Mouse (Mus musculus) C2C12 (cell line): ENCODE data around the gene Ece1.

ENCODE experiments used
- CEBPB ChIP-seq: IDR thresholded peaks from one replicate; pipeline ENCODE4 v1.6.1; 2011; ENCODE audit warnings: low read depth, mild to moderate bottlenecking, control low read depth, moderate library complexity
- CTCF ChIP-seq: IDR thresholded peaks from one replicate; pipeline ENCODE4 v1.5.1; 2011; ENCODE audit not compliant: control insufficient read depth, insufficient read depth, insufficient read length
- MYOD1 ChIP-seq: IDR thresholded peaks from one replicate; pipeline ENCODE4 v1.6.1; 2011; ENCODE audit warnings: low read depth; ENCODE audit not compliant: control insufficient read depth, insufficient read length
- MYOG ChIP-seq: IDR thresholded peaks from one replicate; pipeline ENCODE4 v1.6.1; 2011; ENCODE audit not compliant: control insufficient read depth, insufficient read length; ENCODE audit errors: extremely low read depth
- USF1 ChIP-seq: IDR thresholded peaks from one replicate; pipeline ENCODE4 v1.6.1; 2011; ENCODE audit warnings: low read depth, mild to moderate bottlenecking, control low read depth, moderate library complexity

GRCm38 (mm10) chr4:138000682-138001081 is 138.6 kb downstream of the Ece1 start:
- TF ChIP-seq CTCF, result no peak
- no peak for TF ChIP-seq USF1
- TF ChIP-seq MYOD1, result no peak
- TF ChIP-seq MYOG, result no peak
- TF ChIP-seq CEBPB, result no peak
